Mouse (Mus musculus) c-Kit-positive CD71-positive TER-119-negative erythroid progenitor cells, embryonic 14.5 days (primary cell): ENCODE measurements around the gene Map3k5.
"Not testable (repeated sequence)": the region's sequence is repeated elsewhere in the genome, so short reads cannot be mapped to it uniquely, and the experiment has no call there.

Experiments
- DNase-seq: peaks from one replicate; pipeline ENCODE4 v3.0.0-alpha.2; 2013; ENCODE audit warnings: low read depth

Gene Map3k5

GRCm38 (mm10) chr10:19966597-19966996 is 32.3 kb downstream of the Map3k5 start:
- DNase-seq, result no peak

GRCm38 (mm10) chr10:19968445-19968844 is 34.2 kb downstream of the Map3k5 start:
- no peak for DNase-seq

DNA sequence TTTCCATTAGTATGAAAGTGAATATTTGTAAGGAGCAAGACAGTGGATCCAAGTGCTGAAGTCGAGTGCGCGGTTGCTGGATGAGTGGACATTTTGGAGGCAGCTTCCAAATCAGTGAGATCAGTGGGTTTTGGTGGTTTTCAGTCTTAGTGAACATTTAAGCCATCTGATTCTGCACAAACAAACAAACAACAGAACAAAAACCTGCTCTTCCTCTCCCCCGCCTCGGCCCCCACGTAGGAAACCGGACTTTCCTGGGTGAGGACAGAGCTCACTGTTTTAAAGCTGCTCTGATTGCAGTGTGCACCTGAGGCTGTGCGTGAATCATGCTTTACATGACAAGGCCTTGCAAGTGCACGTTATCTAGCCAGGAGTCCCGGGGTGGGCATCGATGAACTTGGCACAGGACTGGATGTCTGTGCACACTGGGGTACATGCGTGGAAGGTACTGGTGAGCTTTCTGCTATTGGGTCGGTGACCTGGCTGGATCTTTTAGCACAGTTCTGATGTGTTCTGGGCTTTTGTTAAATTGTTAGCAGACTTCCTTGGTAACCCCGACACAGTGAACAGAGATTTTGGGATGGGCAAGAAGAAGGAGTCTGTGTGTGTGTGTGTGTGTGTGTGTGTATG is 35.7 kb downstream of the Map3k5 start:
- DNase-seq, result no peak

GRCm38 (mm10) chr10:19971491-19971890 is 37.2 kb downstream of the Map3k5 start:
- DNase-seq, result not testable (repeated sequence)

DNA sequence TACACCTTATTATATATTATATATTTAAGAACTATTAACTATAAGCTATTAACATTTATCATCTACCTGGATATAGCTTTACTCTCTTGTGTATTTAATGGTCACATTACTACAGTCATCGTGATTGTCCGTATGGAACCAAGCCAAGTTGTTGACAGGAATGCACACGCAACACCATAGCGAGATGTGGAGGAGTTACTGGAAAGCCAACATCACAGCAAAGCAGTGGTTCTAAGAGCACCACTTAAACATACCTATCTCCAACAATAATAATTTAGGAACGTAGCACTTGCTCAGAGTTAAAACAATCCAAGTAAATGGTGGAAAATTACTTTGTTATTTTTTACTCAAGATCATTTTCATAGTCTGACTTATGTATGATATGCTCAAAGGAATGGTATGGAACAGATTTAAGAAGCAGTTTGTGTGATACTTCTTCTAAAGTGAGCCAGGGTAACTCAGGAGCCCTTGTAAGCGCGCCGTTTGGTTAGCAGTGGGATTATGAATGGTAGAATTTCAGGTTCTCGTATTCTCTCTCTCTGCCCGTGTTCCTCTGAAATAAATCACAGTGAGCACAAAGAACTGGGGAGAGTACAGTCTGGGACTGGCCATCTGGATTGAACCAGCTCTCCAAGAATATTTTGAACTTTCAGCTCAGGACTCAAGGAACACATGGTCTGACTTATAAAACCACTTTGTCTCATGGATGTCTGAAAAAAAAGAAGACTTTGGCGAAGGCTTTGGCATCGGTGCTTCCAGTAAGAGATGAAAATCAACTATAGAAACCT is 39.2 kb downstream of the Map3k5 start:
- DNase-seq, result no peak

DNA sequence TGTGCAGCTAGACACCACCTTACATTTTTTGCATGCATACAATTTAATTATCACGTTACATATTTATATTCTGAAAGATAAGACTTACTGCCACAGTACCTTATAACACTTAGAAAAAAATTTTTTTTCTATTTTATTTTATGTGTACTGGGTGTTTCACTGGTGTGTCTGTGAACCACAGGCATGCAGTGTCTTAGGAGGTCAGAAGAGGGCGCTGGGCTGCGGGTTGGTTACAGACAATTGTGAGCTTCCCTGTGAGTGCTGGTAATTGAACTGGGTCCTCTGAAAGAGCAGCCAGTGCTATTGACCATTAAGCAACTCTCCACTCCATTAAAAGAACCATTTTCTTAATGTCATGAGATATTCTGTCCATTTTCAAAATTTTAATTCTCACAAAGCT is 43.3 kb downstream of the Map3k5 start:
- DNase-seq, result no peak

DNA sequence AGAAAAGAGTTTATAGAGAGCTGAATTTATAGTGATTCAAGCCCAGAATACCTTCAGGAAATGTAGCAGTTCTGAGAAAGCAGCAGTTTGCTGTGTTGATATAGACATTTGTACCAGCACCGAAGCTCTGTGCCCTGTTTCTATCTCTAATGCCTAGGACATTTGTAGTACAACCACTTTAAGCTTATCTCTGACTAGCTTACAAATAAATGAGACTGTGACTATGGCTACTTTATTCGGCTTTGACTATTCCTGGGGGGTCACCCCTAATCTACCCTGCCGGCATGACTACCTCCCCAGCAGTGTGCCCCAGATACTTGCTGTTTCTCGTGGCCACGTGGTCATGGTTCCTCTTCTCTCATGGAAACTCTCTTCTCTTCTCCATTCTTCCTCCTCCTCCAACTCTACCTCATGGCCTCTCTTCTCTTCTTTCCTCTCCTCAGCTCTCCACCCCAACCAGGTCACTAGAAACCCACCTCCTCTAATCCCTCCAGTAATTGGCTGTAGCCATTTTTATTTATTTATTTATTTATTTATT is 44.5 kb downstream of the Map3k5 start:
- no peak for DNase-seq

- no peak for DNase-seq
Observed at GRCm38 (mm10) chr10:19987736-19988135, 53.5 kb downstream of the Map3k5 start.

DNA sequence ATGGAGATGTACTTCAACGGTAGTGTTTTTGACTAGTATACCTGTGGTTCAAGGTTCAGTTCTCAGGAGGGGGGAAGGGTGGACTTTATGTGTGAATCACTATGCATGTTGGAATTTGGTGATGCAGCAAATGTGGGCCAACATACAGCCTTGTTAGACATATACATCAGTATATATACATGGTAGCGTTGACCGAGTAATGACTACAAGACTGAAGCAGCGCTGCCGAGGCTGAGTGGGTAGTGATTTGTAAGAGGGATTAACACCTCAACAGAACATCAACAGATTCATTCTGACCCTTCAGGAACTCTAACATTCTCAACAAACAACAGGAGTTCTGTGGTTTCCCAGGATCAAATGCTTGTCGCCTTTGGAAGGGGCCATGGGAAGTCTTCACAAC is 55.7 kb downstream of the Map3k5 start:
- no peak for DNase-seq

GRCm38 (mm10) chr10:19990638-19991037 is 56.4 kb downstream of the Map3k5 start:
- DNase-seq, result no peak

- no peak for DNase-seq
Observed at GRCm38 (mm10) chr10:19991237-19991865, 57.1 kb downstream of the Map3k5 start.

DNA sequence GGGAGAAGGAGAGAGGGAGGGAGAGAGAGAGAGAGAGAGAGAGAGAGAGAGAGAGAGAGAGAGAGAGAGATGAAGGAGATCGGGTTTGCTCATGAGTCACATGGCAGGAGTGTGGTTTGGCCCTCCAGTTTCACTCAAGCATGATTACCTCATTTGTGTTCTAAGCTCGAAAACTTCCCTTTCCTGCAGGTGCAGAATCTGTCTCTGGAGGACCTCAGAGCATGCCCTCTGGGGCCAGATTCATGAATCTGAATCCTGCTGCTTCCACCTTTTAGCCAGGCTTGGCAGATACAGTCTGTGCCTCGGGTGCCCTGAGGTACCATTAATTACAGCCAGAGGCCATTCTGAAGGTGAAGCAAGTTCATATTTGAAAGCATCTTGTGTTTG is 57.6 kb downstream of the Map3k5 start:
- no peak for DNase-seq

DNA sequence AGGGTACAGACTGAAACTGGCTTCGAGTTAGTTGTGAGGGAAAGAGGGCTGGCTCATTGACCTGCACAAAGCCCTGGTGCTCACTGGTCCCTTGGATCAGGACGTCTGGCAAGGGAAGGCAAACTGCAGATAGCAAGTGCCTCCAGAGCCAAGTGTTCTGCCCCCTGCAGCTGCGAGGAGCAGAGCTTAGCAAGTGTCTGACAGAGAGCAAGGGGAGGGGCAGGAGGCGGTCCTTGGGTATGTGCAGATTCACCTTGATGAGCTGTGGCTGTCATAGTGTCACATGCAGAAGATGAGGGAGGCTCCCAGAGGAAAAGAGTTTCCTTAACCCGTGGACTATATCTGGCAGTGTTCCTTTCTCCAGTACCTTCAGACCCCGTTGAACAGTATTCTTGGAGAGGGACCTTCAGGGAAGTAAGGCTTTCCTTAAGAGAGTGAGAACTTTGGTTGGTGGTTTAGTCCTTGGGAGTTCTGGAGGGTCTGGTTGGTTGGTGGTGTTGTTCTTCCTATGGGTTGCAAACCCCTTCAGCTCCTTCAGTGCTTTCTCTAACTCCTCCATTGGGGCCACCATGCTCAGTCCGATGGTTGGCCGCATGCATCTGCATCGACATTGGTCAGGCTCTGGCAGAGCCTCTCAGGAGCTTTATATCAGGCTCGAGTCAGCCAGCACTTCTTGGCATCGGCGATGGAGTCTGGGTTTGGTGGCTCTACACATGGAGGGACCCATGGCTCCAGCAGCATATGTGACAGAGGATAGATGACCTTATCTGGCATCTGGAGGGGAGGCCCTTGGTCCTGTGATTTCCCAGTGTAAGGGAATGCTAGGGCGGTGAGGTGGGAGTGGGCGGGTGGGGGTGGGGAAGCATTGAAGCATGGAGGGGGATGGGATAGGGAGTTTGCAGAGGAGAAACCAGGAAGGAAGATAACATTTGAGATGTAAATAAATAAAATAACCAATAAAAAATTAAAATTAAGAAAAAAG is 60.5 kb downstream of the Map3k5 start:
- DNase-seq, result no peak

DNA sequence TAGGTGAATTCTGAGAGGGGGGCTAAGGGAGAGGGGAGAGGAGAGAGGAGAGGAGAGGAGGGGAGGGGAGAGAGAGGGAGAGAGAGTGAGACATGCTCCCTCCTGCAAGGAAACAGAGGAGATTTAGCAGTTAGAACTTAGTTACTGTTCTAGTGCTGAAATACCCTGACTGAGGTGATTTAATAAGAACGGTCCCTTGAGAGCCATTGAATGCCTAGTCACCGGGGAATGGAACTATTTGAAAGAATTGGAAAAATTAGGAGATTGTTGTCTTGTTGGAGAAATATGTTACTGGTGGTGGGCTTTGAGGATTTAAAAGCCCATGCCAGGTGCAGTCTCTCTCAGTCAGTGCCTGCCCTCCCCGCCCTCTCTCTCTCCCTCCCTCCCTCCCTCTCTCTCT is 61.9 kb downstream of the Map3k5 start:
- no peak for DNase-seq

GRCm38 (mm10) chr10:19999703-20000407 is 65.6 kb downstream of the Map3k5 start:
- no peak for DNase-seq

DNA sequence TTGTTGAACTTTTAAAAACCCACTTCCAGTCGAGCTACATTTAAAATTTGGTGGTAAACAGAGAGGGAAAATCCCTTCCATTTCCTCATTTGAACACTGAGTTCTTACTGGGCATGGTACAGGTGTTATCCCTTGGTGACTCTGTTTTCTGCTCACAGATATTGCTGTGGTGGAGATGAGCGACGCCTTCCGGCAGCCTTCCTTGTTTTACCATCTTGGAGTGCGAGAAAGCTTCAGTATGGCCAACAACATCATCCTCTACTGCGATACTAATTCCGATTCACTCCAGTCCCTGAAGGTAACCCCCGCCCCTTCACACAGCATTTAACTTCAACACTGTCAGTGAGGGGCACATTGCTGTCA is 66.1 kb downstream of the Map3k5 start:
- no peak for DNase-seq

DNA sequence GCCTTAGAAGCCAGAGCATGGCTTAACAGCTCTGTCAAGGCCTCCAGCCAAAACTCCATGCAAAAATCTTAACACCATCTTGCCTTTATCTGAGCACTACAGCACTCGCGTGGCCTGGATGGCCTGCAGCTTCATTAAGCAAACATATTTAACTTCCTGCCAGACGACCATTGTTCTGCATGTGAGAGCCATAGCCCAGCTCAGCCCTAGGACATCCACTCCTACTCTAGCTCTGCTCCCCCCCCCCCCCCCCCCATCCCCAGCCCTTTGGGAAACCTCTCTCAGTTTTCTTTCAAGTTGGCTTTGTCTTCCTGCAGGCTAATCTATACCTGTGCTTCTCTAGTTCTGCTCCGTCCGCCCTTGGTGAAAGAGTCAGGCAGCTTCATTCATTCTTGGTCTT is 67.7 kb downstream of the Map3k5 start:
- no peak for DNase-seq

- no peak for DNase-seq
Observed at GRCm38 (mm10) chr10:20003006-20003405, 68.7 kb downstream of the Map3k5 start.

GRCm38 (mm10) chr10:20004786-20005185 is 70.5 kb downstream of the Map3k5 start:
- DNase-seq, result no peak

DNA sequence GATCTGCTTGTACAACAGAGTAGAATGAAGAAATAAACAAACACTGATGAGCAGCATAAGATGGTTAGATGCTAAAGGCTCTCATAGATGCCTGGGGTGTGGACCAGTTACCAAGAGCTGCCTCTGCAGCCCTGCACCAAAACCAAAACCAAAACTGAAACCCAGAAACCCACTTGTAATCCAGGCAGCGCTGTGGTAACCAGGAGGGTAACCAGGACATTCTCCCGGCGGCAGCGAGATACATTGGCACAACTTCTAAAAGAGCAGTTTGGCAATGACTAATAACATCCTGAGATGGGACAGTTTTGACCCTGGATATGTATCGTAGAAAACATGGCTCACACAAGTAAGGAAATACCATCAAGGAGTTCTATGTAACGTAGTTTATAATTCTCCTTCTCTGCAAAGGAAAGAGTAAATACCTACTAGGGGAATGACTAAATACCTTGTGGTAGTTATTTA is 71.2 kb downstream of the Map3k5 start:
- no peak for DNase-seq
